Mouse (Mus musculus) megakaryocyte, adult 5-6 weeks (primary cell): ENCODE measurements around the gene Dpf1. TPM values are rescaled to one million over a fixed set of nuclear protein-coding genes. Genes with fewer than 3 reads are reported as not detected.

ENCODE experiments used
- ATAC-seq: 2 replicates; pipeline ENCODE4 v1.8.0; 2016; ENCODE audit warnings: mild to moderate bottlenecking, inconsistent platforms; ENCODE audit not compliant: poor library complexity, severe bottlenecking
- total RNA-seq, 2 experiments: library from RNA; stranded (forward) in 1 of 2; stranded (reverse) in 1 of 2; fragments of 153-499, 151-499 nt in 1 of 2; fragments of 221-1000, 200-1000 nt in 1 of 2; gene quantifications; 2 replicates each; pipeline versions ENCODE4 v1.2.3 to v1.2.4; 2015 to 2017

Gene Dpf1
- total RNA-seq, 2 experiments from 2014 or later: not detected

GRCm38 (mm10) chr7:29307350-29308104, 3.8 kb downstream of the Dpf1 start:
- peak; percentile 68 for ATAC-seq

- ATAC-seq: peak; percentile 11; the same call in 1 of the 2 replicates
Measured at GRCm38 (mm10) chr7:29309221-29309721, 5.5 kb downstream of the Dpf1 start.

- no peak for ATAC-seq
Measured at GRCm38 (mm10) chr7:29309749-29310148, 6.0 kb downstream of the Dpf1 start.

- no peak for ATAC-seq
Measured at GRCm38 (mm10) chr7:29313051-29313450, 9.3 kb downstream of the Dpf1 start.

GRCm38 (mm10) chr7:29313572-29314261, 10.0 kb downstream of the Dpf1 start:
- ATAC-seq: no peak

GRCm38 (mm10) chr7:29314844-29315628, 11.3 kb downstream of the Dpf1 start:
- ATAC-seq: no peak

- no peak for ATAC-seq
Measured at GRCm38 (mm10) chr7:29316137-29316734, 12.5 kb downstream of the Dpf1 start.

- no peak for ATAC-seq
Measured at GRCm38 (mm10) chr7:29316976-29317375, 13.2 kb downstream of the Dpf1 start.

- ATAC-seq: no peak
Measured at GRCm38 (mm10) chr7:29317558-29317957, 13.8 kb downstream of the Dpf1 start.

- ATAC-seq: no peak
Measured at GRCm38 (mm10) chr7:29318115-29318911, 14.6 kb downstream of the Dpf1 start.

GRCm38 (mm10) chr7:29319337-29320307, 15.9 kb downstream of the Dpf1 start:
- no peak for ATAC-seq

GRCm38 (mm10) chr7:29327087-29327486, 23.3 kb downstream of the Dpf1 start:
- no peak for ATAC-seq

GRCm38 (mm10) chr7:29328984-29329383, 25.2 kb downstream of the Dpf1 start:
- ATAC-seq: no peak

GRCm38 (mm10) chr7:29334156-29334555, 30.4 kb downstream of the Dpf1 start:
- ATAC-seq: no peak

- ATAC-seq: no peak
Measured at GRCm38 (mm10) chr7:29335276-29335675, 31.5 kb downstream of the Dpf1 start.

- ATAC-seq: no peak
Measured at GRCm38 (mm10) chr7:29335841-29336671, 32.3 kb downstream of the Dpf1 start.

GRCm38 (mm10) chr7:29336795-29337319, 33.1 kb downstream of the Dpf1 start:
- no peak for ATAC-seq

- ATAC-seq: no peak
Measured at GRCm38 (mm10) chr7:29337766-29338165, 34.0 kb downstream of the Dpf1 start.
